Mouse (Mus musculus) thymus, postnatal 0 days (tissue): ENCODE results near the gene Fbxl15. TPM values are rescaled to one million over a fixed set of nuclear protein-coding genes. Genes with fewer than 3 reads are reported as not detected.

Source experiments
- DNase-seq: peaks from one replicate; pipeline ENCODE4 v3.0.0-alpha.2; 2015; ENCODE audit warnings: low spot score
- polyA plus RNA-seq: library from polyadenylated mRNA; unstranded; fragments of >200 nt; fragmentation: Nextera tagmentation; extraction: Ambion mirVana; gene quantifications from 2 replicates; pipeline ENCODE4 v1.2.1, GENCODE M21; 2015

The Fbxl15 gene
- polyA plus RNA-seq, 1 experiment from 2014 or later = 8.3 TPM

DNA sequence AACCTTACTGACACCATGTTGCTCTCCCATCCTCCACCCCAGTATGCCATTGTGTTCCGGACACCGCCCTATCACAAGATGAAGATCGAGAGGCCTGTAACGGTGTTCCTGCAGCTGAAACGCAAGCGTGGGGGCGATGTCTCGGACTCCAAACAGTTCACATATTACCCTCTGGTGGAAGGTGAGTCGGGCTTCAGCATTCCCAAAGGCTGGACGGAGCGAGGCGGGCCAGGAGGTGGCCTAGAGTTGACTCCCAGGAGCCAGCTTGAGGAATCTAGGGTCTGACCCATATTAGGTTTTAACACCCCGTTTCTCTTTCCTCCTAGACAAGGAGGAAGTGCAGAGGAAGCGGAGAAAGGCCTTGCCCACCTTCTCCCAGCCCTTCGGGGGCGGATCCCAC, 19.7 kb upstream of the Fbxl15 start:
- DNase-seq = no peak

DNA sequence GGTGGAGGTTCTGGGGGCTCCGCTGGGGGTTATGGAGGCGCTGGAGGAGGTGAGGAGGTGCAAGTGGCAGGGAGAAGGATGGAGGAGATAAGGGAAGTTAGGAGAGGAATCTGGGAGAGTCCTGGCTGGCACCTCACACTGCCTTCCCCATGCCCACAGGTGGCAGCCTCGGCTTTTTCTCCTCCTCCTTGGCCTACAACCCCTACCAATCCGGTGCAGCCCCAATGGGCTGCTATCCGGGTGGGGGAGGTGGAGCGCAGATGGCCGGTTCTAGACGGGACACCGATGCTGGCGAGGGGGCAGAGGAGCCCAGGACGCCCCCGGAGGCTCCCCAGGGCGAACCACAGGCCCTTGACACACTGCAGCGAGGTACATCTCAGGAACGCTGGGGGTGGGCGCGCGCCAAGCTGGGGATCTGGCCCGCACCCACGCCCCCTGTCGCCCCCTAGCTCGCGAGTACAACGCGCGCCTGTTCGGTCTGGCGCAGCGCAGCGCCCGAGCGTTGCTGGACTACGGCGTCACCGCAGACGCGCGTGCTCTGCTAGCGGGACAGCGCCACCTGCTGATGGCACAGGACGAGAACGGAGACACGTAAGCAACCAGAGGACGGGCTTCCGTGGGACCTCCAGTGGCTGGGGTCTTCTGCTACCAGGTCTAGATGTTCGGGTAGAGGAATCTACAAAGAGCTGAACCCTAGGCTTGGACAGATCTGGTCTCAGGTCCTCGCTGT, 19.1 kb upstream of the Fbxl15 start:
- peak; percentile 89 for DNase-seq

DNA sequence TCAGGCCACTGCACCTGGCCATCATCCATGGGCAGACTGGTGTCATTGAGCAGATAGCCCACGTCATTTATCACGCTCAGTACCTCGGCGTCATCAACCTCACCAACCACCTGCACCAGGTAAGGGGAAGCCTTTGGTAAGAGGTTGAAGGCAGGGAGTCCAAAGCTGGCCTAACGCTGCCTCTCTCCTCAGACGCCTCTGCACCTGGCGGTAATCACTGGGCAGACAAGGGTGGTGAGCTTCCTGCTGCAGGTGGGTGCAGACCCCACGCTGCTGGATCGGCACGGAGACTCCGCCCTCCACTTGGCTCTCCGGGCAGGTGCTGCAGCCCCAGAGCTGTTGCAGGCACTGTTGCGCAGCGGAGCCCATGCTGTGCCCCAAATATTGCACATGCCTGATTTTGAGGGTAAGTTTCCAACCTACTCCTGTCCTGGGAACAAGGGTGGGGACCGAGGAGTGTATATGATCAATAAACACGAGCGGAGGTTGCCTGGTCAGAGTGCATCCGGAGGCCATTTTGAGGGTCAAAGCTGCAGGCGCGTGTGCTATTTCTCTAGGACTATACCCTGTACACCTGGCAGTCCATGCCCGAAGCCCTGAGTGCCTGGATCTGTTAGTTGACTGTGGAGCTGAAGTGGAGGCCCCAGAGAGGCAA, 18.2 kb upstream of the Fbxl15 start:
- no peak for DNase-seq

DNA sequence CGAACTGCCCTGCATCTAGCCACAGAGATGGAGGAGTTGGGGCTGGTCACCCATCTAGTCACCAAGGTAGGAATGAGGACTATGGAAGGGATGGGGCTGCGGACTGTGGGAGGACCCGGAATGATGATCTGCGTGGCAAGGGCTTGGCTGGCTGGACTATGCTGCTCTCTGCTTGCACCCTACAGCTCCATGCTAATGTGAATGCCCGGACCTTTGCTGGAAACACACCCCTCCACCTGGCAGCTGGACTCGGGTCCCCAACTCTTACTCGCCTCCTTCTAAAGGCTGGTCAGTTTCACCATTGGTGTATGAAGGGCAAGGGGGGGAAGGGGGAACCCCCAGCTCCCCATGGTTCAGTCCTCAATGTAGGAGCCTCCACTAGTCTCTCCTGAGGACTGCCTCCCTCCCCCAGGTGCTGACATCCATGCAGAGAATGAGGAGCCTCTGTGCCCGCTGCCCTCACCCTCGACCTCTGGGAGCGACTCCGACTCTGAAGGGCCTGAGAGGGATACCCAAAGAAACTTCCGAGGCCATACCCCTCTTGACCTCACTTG, 17.6 kb upstream of the Fbxl15 start:
- DNase-seq = no peak

DNA sequence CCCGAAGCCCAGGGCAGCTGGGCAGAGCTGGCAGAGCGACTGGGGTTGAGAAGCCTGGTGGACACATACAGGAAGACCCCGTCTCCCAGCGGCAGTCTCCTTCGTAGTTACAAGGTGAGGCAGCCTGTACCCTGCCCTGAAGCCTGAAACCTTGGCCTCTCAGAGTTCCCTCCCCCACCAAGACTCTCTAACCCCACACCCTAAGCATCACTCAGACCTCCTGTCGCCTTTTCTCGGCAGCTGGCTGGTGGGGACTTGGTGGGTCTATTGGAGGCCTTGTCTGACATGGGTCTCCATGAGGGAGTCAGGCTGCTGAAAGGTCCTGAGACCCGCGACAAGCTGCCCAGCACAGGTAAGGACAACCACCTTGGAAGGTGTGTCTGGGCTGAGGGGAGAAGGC, 16.6 kb upstream of the Fbxl15 start:
- no peak for DNase-seq

DNA sequence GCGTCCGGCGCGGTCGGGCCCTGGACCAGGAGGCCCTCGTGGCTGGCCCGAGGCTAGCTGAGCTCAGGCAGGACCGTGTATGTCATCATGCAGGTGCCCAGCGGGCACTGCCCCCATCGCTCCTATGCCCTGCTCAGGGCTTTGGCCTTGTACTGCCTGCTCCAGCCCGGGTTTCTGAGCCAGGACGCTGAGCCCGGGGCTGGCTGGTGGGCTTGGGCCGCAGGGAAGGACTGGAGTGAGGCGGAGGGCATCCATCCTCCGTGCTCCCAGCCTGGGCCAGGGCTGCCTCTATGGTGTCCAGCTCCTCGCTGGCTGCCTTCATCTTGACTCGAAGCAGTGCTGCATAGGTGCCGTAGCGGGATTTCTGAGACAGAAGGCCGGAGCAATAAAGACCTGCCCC, 15.4 kb upstream of the Fbxl15 start:
- DNase-seq = no peak

DNA sequence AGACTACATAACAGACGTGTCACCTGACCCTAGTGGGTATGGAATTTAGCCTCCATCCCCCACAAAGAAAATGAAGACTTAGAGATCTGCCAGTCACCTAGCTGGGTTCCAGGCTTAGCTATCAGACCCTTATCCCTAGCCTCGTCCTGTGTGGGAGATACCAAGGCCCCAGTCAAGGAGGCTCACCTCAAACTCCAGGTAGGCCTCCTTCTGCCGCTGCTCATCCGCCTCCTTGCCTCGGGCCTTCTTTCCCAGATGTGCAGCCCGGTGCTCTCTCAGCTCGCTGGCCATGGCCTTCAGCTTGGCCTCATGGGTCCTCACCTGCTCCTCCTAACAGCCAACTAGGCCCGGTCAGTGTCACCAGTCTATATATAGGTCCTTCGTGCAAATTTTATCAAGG, 14.9 kb upstream of the Fbxl15 start:
- no peak for DNase-seq

DNA sequence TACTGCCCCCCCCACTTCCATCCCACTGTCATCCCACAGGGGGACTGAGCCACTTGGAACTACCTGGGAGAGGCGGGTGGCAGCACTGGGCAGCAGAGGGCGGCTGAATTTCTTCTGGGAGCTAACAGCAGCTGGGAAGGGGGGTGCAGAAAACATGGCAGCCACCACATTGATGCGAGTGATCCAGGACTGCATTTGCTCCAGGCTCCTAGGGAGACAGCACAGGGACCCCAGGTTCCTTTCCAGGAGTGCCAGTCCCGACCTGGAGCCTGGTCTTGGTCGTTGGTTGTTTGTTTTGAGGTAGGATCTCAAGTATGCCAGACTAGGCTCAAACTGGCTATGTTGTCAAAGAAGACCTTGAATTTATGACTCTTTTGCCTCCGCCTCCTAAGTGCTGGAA, 14.4 kb upstream of the Fbxl15 start:
- DNase-seq = no peak

DNA sequence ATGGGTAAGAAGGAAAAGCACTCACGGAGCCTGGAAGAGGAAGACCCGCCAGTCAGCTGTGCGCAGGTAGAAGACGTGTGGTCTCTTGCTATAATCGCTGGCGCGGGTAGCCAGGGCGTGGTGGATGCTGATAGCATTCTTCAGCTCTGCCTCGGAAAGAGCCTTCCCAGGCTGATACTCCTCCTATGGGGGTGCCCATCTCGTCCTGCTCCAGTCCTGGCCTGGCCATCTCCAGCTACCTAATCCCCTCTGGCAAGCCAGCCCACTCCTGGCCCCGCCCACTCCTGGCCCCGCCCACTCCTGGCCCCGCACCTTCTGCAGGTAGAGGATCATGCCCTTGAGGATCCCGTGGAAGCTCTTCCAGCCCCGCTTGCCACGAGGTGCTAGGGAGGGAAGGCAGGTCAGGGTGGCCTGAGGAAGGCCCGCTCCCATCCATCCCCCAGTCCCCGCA, 13.8 kb upstream of the Fbxl15 start:
- no peak for DNase-seq

DNA sequence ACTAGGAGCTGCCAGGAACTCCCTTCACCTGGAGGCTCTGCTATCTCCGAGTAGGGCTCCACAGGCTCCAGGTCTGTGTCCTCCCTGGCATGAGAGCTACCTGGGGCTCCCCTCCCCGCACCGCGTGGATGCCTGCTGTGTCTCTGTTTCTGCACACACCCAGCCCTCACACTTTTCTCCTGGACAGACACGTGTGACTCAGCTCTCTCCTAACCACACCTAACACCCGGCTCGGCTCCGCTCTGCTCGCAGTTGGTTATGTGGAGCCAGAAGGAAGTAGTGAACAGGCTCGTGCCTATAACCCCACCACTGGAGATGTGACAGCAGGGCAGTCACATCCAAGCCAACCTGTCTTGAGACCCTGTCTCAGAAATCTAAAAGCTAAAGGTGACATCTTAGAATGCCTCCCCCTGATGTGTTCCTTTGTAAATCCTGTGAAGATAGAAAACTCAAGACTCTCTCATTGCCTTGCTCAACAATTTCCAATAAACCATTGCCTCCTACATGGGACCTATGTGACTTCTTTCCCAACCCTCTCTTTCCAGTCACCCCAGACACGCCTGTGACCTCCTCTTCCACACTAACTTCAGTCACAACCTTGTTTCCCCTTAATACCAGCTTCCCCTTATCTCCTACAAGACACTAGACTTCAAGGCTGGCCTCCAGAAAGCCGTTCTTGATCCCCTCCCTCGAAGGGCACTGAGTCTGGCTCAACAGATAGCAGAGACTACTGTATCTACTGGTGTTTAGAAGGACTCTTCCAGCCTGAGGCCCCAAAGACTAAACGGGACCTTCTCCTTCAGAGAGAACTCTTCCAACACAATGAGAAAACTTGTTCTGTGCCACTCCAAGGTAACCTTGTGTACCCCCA, 12.9 kb upstream of the Fbxl15 start:
- DNase-seq = no peak

DNA sequence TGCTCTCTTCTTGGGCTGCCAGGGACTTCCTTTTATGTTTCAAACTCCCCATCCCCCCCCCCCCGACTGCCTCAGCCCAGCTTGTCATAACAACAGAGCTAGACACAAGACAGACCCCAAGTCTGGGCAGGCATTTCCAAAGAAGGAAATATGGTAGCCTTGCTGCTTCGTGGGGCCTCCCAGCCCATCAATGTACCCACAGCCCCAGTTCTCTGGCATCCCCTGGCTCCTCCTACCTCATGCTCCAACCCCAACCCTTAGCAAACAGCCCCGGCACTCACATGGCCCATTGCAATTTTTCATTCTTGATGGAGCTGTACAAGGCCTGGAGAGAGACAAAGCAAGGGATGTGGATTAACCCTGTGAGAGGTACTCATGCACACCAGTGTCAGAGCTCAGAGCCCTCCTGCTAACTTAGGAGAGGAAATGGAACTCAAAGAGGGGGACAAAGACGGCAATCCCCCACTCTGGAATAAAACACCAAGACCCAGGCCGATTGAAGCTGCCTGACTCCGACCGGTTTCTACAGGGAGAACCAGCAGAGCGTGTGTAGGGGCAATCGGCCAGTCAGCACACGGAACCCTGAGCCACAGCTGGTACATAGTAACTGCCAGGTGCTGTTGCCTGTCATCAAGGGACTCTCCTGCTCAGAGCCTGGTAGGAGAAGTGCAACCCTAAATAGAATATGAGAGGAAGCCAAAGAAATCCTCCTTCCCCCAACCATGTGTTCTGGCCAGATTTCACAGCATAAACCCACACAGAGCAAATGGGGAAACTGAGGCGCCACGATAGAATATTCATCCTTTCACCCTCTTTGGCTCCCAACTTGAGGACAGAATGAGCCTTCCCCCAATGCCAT, 12.0 kb upstream of the Fbxl15 start:
- no peak for DNase-seq

DNA sequence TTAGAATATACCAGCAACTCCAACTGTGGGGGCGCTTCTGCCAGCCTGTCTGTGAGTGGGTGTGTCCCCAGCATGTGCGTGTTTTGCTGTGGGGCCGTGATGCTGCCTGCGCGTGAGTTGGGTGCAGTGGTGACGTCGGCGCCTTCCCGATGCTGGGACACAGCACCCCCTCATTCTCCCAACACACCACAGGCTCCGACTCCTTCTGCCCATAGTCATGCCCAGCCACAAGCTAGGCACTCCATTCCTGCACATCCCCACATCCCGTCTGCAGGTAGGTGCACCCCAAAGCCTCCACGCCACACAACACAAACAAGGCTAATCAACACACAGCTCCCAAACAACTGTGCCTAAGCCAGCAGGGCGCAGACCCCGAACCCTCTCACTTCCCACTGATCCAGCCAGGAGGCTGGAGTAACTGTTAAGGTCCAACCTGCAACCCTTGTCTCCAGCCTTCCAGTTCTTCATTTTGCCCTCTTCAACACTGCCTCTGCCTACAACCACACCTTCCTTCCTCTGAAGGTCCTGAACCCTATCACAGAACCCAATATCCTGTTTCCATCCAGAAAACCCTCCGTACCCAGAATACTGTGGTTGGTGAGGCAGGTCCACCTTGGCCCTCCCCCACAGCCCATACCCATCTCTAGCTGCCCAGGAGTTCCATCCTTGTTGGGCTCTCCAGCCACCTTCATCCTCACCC, 11.0 kb upstream of the Fbxl15 start:
- no peak for DNase-seq

DNA sequence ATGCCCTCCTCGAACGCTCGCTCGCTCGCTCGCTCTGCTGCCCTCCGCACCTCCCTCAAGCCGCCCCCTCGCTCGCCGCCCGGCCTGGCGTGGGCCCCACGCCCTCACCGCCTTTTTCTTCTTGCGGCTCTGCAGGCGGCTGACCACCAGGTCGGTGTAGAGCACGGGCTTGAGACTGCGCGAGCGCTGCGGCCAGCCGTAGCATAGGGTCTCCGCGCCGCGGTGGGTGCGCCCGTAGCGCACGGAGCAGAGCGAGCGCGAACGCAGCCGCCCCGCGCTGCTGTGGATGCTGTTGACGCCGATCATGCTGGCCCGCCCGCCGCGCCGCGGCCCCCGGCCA, 10.5 kb upstream of the Fbxl15 start:
- DNase-seq = no peak

DNA sequence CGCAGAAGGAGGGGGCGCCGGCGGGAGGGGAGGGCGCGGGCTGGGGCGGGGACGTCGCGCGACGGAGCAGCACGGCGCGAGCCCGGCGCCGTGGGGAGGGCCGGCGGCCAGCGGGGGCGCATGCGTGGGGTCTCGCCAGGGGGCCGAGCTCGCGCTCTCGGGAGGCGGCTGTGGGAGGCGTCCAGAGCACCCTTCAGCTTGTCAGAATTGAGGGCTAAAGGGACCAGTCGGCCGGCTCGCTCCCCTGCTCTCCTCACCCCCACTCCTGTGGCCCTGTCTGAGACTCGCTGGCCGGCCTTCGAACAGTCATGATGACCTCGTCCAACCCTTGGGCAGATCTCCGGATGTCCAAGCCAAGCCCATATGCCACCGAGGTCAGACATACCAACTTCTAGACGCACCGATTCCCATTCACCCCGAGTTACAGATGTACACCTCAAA, 9.9 kb upstream of the Fbxl15 start:
- DNase-seq = no peak

DNA sequence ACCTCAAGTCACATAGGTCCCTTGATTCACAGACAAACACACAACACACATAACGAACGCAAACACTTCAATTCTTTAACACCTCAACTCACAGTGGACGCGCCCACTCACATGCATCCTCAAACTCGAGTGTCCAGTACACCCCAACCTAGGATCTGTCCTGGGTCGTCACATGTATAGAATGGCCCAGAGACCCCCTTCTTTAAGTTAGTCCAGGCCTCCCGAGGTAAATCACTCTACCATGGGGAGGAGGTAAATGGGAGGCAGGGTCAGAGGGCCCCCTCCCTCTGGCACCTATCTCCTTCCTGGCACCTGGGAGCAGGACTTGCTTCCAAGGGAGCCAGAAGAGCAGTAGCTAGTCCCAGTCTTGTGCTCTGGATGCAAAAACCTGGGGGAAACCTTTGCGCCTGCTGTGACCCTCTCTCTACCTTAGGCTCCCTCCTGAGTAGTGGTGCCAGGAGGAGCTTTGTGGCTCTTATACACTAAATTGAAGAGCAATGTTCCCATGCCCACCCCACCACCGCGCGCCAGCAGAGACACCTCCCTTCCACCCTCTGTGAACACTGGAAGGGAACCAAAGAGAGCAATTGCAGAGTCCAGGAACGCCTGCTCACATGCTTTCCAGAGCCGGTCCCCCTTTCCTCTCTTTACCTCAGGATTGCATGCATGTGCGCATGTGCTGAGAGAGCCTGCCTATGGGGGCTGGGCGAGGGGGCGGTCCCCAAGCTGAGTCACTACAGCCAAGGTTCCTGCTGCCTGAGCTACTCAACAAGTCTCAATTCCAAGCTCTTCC, 9.2 kb upstream of the Fbxl15 start:
- DNase-seq = no peak

DNA sequence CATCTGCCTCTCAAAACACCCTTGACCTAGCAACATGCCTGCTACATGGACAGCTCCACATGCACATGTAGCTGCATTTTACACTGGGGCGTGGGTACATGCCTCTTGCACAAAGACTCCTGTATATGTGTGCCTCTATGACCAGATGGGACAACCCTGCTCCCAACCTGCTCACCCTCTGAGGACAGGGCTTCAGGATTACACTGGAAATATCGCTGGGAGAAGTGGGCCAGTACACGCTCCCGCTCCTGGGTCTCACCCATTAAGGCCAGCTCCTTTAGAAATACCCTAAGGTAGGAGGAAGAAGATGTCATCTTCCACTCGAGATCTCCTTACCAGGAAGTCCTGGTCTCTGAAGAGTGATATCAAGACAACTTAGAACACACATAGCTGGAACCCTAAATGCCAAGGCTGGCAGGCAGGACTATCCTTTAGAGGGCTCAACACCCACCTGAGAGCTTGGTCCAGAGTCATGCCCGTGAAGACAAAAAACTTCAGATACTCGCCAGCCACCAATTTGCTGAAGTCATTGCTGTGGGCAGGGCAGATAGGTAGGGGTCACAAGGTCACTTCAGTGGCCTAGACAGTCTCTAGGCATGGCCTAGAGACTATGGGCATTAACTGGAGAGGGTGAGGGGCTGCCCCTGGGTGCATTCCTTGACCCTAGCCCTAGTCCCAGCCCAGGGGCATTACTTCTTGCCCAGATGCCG, 7.8 kb upstream of the Fbxl15 start:
- no peak for DNase-seq

DNA sequence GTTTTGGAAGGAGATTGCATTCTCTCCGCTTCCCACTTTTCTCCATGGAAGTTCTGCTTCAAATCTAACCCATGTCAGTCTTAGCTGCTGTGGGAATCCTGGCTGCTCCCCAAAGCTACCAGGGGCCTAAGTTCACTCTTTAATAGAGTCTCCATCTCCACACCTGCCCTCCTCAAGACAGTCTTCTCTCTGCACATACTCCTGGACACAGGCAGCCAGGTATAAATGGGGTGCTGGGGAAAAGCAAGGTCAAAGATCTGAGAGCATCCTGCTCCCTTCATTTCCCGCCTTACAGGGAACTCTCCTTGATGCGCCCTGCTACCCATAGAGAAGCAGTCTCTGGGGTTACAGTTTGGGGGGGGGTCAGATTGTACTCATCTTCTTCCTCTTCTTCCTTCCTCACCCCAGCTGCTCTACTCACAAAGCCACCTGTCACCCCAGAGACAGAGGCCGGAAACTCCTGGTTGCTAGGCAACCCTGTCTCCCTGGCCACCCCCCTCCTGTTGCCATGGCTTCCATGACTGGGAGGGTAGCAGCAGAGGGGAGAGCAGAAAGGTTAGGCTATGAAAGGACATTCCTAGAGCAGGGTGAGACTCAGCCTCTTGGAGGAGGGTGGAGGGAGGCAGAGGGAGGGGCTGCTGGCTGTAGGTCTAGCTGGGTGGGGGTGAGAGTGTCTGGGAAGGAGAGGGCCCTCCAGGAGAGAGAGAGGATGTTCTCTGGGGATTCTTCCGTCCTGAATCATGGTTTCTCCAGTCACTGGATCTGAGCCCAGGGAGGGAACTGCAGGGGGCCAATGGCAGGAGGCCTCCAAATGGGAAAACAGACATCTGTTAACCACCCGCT, 6.7 kb upstream of the Fbxl15 start:
- peak; percentile 74 for DNase-seq
